Mouse (Mus musculus): ENCODE data around the gene Tiparp. TPM values are rescaled to one million over a fixed set of nuclear protein-coding genes. Genes with fewer than 3 reads are reported as not detected.

Tiparp gene
- total RNA-seq (2021), result 10 to 100 TPM; 15.9 to 19.1 TPM
- long read RNA-seq, experiment 1, full-length matches to known transcripts, result 13 of 19 reads
- long read RNA-seq, experiment 1, partial matches to known transcripts, result 5 of 19 reads
- long read RNA-seq, experiment 1, other reads (novel, unspliced or antisense), result 1 of 19 reads
- long read RNA-seq, experiment 2, full-length matches to known transcripts, result 5 of 6 reads
- long read RNA-seq, experiment 2, partial matches to known transcripts, result 1 of 6 reads
- long read RNA-seq, experiment 2, other reads (novel, unspliced or antisense), result 0 of 6 reads

DNA sequence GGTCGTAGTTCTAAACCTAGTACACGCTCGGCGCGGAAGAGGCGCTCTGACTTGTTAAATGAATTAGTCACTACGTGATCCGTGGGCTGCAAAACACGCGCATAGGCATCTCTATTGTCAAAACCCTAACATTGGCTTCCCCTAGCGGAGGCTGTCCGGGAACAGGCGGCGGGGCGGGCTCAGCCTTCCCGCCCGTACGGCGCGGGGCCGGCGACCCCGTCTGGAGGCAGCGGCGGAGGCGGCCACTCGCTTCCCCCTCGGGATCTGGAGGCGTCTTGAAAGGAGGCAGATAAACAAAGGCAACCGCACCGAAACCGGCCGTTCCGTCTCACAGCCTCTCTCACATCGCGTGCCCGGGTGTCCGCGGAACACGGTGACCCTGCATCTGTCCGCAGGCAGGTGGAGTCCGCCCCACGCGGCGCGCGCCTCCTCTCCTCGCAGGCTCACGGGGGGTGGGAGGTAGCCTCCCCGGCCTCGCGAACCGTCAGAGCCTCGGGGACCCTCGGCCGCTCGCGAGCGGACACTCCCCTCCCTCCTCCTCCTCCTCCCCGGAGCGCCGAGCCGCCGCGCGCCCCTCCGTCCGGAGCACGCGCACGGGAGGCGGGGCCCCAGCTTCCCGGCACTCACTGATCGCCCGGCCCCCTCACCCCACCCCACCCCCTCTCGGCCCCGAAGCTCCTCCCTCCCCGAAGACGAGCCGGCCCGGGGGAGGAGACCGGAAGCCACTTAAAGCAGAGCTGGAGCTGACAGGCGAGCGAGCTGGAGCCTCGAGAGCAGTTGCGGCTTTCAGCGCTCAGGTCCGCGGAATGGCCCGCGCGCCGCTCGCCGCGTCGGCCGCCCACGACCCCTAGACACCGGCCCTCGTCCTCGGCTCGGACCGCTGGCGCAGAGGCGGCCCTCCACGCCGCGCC is at the start of gene Tiparp:
Gene Tiparp, plus strand, starts transcription at position 720 of the 911 bp plus-strand sequence.
- DNase-seq (ENCODE audit: low spot score in 2 of 2), result peak; percentile 84 to 88

DNA sequence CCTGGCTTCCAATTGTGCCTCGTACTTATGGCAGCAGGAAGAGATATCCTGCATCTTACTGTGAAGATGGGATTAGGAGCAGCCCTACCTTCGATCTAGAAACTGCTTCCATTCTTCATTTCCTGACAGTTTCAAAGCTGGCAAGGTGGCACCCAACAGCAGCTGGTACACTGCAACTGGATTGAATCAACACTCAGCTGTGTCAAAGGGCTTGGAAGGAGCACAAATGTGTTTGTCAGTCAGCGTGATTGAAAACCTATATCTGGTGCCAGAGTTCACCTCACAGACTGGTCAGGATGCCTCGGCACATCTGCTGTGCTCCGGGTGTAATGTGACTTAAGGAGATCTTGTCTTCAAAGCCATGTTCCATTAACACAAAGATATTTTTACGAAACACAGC is 47.5 kb upstream of the Tiparp start:
- no peak for DNase-seq (ENCODE audit: low spot score in 2 of 2)

DNA sequence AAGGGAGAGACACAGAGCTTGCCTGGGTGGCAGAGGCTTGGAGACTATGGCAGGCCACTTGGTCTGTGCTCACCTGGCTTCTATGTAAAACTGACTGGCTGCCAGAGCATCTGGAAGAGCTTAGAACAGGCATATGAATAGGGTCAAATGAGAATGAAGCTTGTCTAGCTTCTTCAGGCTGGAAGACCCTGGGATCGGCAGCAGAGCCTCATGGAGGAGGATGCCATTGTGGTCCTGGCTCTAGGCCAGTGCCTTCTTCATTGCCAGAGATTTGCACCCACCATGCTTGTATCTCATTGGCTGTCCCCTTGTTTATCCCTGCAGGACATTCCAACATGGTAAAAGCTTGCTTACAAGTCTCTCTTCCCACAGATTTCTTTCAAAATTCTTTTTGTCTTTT is 45.9 kb upstream of the Tiparp start:
- DNase-seq (ENCODE audit: low spot score in 2 of 2), result no peak

DNA sequence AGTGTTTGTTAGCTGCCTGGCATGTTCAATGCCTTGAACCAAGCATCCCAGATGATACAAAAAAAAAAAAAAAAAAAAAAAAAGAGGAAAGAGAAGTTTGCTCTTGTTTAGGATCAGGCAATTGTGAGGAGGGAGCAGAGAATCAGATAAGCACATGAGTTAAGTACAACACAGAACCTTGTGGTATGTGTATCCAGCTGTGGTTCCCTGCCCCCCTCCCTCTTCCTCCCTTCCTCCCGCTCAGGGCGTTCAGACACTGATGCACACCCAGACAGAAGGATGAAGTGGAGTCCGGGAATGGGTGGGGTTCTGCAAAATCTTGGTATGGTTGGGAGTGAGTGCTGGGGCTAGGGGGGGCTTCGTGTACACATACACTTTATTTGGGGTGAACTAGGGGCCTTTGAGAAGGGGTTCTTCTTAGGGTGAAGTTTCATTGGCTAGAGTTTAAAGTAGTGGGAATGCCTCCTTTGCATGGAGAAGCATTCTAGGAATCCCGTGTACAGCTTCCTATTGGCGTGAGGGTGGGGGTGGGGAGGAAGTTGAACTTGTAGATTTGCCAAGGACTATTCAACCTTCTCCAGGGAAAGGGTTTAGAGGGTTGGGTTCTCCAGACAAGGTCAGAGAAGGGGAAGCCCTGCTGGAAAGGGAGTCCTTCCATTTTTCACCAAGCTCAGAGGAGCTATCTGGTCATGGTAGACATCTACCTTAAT is 45.4 kb upstream of the Tiparp start:
- no peak for DNase-seq (ENCODE audit: low spot score in 2 of 2)

DNA sequence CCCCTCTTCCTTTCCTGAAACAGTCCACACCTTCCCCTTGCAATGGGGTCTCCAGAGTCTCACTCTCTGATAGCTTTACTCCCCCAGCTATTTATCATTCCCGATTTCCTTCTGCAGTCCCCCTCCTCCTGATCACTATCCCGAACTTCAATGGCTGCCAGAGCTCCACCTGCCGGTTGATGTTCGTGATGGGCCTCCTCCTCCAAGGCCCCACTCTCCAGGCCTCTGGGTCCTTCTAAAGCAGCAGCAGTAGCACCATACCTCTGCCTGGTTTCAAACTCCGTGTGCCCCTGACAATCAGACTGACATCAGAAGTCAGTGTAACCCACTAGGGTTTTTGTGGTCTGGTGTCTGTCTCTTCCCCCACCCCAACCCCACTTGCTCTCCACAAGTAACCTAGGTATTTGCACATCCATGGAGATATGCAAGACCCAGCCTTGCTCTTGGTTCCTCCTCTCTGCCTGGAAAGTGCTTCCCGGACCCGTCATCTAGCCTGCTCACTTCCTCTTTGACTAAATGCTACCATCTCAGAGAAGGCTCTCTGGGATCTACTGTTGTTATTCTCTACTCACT is 44.0 kb upstream of the Tiparp start:
- no peak for DNase-seq (ENCODE audit: low spot score in 2 of 2)

DNA sequence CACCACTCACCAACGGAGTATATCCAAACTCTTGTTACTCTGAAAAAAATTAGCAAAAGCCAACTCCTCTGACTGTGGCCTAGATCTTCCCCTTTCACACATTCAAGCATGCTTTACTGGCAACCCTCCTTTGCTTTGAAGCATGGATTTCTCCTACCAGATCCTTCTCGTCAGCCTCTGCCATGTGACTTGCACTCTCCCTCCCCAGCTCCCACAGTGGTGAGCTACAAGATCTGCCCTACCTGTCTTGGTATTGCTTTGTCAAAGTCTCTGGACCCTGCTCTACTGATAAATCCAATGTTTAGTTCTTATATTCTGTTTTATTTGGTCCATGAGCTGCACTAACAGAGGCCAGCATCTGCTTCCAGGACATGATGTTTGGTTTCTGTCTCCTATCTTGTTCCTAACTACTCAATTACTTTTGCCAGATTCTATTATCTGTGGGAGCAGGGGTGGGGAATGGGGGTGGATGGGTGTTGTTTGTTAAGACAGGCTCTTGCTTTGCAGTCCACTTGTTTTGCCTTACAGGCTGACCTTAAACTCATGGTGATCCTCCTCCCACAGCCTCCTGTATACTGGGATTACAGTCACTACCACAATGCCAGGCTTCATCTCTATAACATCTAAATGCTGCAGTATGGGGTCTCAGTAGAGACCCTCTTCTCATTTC is 40.7 kb upstream of the Tiparp start:
- no peak for DNase-seq (ENCODE audit: low spot score in 2 of 2)

DNA sequence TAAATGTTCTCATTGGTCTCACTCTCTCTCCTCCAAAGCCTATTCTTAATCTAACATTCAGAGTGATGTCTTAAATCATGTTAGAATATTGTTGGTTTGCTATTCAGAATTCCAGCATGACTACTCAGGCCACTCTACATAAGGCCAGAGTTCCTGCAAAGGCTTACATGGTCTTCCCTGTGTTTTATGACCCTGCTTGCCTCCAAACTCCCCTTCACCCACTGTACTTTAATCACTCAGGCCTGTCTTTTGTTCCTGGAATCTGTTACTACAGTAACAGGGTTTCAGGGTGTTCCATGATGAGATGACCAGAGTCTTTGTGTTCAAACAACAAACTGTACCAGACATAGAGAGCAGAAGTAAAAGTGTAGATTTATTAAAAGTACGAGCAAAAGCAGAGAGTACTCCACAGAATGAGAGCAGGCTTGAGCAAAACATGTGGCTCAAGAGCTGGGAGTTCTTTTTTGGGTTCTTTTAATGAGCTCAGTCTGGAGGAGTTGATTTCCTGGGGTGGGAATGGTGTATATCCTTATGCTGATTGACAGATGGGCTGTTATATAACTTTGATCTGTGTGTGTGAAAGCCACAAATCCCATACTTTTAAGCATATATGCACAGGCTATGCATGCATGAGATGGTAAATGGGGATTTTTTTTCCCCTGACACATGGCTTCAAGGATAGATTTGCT is 39.5 kb upstream of the Tiparp start:
- DNase-seq (ENCODE audit: low spot score in 2 of 2), result no peak

DNA sequence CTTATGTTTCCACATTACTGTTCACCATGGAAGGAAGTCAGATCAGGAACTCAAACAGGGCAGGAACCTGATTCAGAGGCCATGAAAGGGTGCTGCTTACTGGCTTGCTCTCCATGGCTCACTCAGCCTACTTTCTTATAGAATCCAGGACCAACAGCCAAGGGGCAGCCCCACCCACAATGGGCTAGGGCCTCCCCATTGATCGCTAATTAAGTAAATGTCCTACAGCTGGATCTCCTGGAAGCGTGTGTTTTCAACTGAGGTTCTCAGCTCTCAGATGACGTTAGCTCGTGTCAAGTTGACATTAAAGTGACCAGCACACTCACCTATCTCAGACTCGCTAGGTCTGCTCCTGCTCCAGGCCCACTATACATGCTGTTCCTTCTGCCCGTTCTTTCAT is 38.6 kb upstream of the Tiparp start:
- no peak for DNase-seq (ENCODE audit: low spot score in 2 of 2)

DNA sequence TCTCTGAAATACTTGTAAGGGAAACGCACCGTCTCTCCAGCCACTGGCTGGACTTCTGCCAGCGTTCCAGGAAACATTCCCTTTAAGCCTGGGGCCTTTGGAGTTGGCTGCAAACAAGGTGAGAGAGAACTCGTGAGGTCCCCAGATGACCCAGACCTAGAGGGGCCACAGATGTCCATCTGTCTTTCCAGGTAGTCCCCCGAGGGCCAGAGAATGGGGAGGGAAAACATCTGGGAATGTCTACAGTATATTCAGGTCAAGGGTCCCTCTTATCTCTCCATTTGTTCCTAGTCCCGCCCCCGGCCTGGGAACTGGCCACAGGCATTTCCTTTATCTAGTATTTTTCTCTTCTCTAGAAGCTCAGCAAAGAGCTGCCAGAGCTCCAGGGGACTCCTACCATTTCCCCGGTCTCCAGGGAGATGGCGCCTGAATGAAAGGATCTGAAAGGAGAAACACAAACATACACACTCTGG is 33.9 kb upstream of the Tiparp start:
- peak in 1 of 2 experiments; percentile 7 for DNase-seq (ENCODE audit: low spot score in 2 of 2)

DNA sequence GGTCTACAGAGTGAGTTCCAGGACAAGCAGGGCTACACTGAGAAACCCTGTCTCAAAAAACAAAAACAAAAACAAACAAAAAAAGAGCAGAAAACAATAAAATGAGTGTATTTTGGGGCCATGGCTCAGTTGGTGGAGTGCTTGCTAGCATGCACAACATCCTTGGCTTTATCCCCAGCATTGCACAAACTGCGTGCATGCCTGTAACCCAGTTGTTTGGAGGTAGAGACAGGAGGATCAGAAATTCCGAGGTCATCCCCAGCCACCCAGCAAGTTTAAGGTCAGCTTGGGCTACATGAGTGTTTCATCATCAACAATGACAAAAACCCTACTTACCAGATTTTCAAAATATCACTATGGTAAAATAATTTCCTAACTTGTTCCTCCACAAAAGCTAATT is 20.4 kb upstream of the Tiparp start:
- DNase-seq (ENCODE audit: low spot score in 2 of 2), result no peak

DNA sequence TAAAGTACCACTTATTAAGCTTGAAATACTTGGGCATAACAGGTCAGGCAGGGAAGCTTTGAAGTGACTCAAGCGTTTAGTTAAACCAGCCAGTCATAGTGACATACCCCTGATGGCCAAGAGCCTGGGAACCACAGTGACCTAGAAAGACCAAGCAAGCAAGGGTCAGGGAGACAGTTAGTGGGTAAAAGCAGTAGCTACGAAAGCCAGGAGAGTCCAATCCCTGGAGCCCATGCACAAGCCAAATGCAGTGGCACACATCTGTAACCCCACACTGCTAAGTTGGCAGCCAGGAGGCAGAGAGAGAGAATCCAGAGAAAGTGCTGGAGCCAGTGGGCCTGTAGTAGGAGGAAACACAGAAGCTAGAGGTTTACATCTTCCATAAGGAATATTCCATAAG is 17.6 kb upstream of the Tiparp start:
- DNase-seq (ENCODE audit: low spot score in 2 of 2), result no peak

DNA sequence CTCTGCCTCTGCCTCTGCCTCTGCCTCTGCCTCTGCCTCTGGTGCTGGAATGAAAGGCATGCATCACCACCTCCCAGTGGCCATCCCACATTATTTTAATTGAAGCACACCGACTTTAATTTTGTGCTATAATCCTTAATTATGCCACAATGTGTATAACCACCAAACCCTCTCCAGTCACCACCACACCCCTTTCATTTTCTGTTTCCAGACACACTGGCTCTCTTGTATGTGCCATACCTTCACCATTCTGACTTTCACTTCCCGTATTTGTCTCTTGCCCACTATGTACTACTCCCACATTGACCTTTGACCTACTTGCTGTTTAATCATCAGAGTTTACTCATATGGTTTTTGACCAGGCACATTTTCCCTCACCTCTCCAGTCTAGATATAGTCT is 12.5 kb upstream of the Tiparp start:
- DNase-seq (ENCODE audit: low spot score in 2 of 2), result no peak

DNA sequence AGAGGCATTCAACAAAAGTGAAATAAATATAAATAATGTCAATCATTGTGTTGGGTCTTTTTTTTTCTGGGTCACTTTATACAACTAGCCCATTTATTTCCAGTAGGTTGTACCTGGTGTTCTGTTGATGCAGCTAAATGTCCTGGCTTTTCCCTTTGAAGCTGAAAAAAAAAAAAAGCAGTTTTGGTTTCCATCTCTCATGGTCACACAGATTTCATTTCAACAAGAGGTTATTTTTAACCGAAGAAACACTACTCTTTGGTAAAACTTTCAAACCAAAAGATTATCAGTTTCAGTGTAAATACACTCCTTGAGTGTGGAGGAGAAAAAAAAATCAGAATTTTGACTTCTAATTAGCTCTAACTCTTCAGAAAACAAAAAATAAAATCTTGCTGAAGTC is 11.7 kb upstream of the Tiparp start:
- no peak for DNase-seq (ENCODE audit: low spot score in 2 of 2)

DNA sequence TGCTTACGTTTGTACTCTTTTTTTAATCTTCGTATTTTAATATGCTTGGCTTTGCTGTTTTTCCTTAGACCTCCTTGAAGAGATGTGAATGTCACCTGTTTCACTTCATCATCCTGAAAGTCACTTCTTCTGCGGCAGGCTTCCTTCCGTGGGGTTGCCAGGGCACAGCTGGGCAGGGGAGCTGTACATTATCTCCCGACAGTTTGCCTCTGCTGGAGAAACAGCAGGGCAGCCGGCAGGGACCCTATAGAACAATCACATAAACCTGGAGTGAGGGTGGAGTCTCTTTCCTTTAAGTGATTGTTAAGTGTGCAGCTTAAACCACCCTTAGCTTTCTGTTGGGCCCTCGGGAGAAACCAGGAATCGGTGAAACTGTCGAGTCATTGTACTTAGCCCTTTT is 11.1 kb upstream of the Tiparp start:
- no peak for DNase-seq (ENCODE audit: low spot score in 2 of 2)

DNA sequence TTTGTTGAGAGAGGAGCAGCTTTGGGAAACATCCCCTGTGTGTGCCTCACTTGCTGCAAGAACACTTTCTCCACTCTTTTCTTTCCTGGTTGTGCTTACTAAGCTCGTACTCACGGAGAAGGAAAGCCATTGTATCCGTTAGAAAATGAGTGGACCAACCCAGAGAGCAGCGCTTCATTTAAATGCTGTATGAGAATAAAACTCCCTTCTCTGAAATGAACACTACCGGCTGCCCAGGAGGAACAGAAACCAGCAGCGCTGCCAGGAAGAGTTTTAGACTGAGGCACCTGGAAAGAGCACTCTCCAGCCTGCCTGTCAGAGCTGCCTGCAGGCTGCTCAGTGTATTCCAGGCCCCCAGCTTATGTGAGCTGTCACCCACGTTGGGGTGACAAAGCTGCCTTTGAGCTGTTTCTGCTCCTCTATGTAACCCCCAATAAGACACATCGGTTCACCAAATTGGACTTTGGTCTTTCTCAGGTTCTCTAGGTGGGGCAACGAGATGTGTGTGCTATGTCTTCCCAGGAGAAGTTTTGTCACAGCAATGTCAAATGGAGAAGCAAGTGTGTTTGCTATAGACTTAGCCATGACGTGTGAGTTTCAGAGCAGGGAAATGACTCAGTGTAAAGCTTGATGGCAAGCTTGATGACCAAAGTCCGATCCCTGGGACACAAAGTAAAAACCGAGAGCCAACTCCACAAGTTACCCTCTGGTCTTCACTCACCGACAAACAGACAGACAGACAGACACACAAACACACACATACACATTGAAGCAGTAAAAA is 10.3 kb upstream of the Tiparp start:
- no peak for DNase-seq (ENCODE audit: low spot score in 2 of 2)

DNA sequence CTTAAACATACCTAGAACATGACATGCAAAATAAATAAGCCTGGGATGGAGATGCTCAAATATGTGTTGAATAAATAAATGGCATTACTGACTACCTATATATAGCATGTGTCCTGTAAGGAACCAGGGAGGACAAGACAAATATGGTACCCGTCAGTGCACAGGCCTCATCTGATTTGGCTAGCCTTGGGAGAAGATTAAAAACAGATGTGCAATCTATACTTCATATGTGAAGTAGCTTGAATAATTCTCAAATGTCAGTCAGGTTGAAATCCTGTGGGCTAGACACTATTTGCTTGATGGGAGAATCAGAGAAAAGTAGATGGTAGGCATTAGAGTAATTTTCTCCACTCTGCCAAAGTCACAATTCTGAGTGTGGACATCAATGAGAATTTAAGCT is 6.8 kb upstream of the Tiparp start:
- no peak for DNase-seq (ENCODE audit: low spot score in 2 of 2)

DNA sequence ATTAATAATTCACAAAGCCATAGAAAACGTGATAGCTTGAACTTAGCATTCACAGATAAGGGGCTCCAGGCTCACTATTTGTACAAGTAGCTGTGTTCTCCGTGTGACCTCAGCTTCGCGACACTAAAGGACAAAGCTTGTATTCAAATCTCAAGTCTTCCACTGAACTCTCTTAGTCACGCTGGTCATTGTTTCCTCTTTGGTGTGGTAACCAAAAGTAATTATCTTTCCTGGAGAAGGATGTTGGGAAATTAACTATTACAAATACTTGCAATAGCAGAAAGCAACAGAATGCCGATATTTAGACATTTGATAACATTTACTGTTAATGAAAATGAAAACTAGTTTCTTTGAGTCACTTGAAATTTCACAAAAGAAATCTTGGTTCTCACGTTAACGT is 4.8 kb upstream of the Tiparp start:
- DNase-seq (ENCODE audit: low spot score in 2 of 2), result no peak

DNA sequence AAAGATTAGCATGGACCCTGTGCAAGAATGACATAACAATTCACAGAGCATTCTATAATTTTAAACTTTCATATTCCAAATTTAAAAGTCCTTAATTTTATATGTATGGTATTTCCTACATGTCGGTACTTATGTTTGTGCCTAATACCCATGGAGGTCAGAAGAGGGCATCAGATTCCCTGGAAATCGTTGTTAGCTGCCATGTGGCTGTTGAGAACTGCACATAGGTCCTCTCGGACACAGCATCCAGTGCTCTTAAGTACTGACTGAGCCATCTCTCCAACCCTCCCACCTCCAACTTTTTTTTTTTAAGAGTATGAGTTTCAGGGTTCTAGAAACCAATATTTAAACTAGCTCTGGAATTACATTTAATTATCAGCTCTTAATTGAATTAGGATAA is 2.5 kb upstream of the Tiparp start:
- no peak for DNase-seq (ENCODE audit: low spot score in 2 of 2)

DNA sequence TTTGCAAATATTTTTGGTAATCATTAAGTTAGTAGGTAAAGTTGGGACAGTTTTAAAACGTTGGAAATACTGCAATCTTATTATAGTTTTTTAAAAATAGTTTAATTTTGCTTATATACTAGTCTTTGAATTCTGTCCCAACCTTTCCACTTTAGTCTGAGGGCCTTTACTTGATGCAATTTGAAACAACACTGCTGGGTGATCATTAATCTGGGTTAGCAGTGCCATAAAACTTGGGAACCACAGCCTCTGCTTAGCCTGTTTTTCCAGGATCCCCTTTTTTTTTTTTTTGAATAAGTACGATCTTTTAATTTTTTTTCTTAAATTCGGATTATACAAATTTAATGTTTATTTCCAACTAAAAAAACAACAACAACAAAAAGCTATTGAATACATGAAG is 1.0 kb upstream of the Tiparp start:
- DNase-seq (ENCODE audit: low spot score in 2 of 2), result no peak

Measured in left cerebral cortex, adult 18-20 months (tissue).